Mouse (Mus musculus): ENCODE data around the gene Agbl2.
"Not testable (repeated sequence)": the region's sequence is repeated elsewhere in the genome, so short reads cannot be mapped to it uniquely, and the experiment has no call there.

DNA sequence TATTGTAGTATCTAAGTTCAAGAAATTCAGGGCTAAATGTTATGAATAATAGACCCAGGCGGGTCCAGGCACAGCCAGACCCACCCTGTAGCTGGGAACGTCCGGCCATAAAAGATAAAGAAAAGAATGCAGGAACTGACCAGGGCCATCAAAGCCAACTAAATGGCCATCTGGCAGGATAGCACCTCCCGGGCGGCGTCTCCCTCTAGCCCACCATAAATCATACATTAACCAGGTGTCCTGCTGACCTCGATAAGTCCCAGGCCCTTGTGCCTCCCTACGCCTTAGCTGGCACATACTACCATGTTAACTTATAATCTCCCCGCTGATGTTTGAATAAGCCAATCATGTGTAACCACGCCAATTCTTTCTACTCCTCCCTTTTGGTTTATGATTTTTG, 42.0 kb downstream of the Agbl2 start:
- TF ChIP-seq POLR2A (IDR thresholded peaks at IDR 0.05; ENCODE audit: low read depth, low read length); CTCF (conservative IDR thresholded peaks at IDR 0.05; ENCODE audit: insufficient read depth, insufficient read length, low read depth, low read length): not testable (repeated sequence)

Data from kidney, adult 2 months (tissue).